Mouse (Mus musculus): ENCODE measurements around the gene Pou2f1. TPM values are rescaled to one million over a fixed set of nuclear protein-coding genes. Genes with fewer than 3 reads are reported as not detected.

Gene Pou2f1
- polyA plus RNA-seq, 1 experiment from 2014 or later = 10.2 TPM

GRCm38 (mm10) chr1:165857279-165857678 lies 145.2 kb downstream of the Pou2f1 start:
- Histone ChIP-seq H3K36me3 (ENCODE audit: control insufficient read depth, insufficient read depth, low read length) (no peaks in the 10 kb centered on the region), H3K9me3 (replicated peaks; ENCODE audit: control insufficient read depth, low read length) (no peaks in the 10 kb centered on the region), H3K4me2 (ENCODE audit: low read depth, low read length) (no peak overlapping the region), H3K27me3 (ENCODE audit: control insufficient read depth, insufficient read depth, low read length) (no peaks in the 10 kb centered on the region), H3K4me3 (replicated peaks; ENCODE audit: low read length) (no peak overlapping the region), H3K9ac (ENCODE audit: low read length) (no peak overlapping the region), H3K4me1 (ENCODE audit: control insufficient read depth, insufficient read depth, low read length) (no peaks in the 10 kb centered on the region), H3K27ac (ENCODE audit: low read length) (no peak overlapping the region)
- ATAC-seq (ENCODE audit: insufficient read depth, low FRiP score) = no peak
- 89% methylated on average over 11 of the region's 11 CpGs for WGBS

- Histone ChIP-seq H3K27me3 (ENCODE audit: control insufficient read depth, insufficient read depth, low read length) (no peaks in the 10 kb centered on the region), H3K9ac (ENCODE audit: low read length) (no peak overlapping the region), H3K4me2 (ENCODE audit: low read depth, low read length) (no peak overlapping the region), H3K9me3 (replicated peaks; ENCODE audit: control insufficient read depth, low read length) (no peaks in the 10 kb centered on the region), H3K27ac (ENCODE audit: low read length) (no peak overlapping the region), H3K36me3 (ENCODE audit: control insufficient read depth, insufficient read depth, low read length) (no peaks in the 10 kb centered on the region), H3K4me1 (ENCODE audit: control insufficient read depth, insufficient read depth, low read length) (no peaks in the 10 kb centered on the region), H3K4me3 (replicated peaks; ENCODE audit: low read length) (no peak overlapping the region)
- 68% methylated on average over 9 of the region's 9 CpGs for WGBS
- ATAC-seq (ENCODE audit: insufficient read depth, low FRiP score) = no peak
Measured at GRCm38 (mm10) chr1:165855759-165856545, 146.5 kb downstream of the Pou2f1 start.

- no peaks in the 10 kb centered on the region for H3K9me3 ChIP-seq (replicated peaks; ENCODE audit: control insufficient read depth, low read length)
- H3K36me3 ChIP-seq (ENCODE audit: control insufficient read depth, insufficient read depth, low read length) = no peaks in the 10 kb centered on the region
- peaks cover 8% of the 10 kb centered on the region; the same call in 1 of the 2 replicates for H3K4me1 ChIP-seq (ENCODE audit: control insufficient read depth, insufficient read depth, low read length)
- 58% methylated on average over 10 of the region's 10 CpGs for WGBS
- no peak for ATAC-seq (ENCODE audit: insufficient read depth, low FRiP score)
- no peak overlapping the region for H3K4me3 ChIP-seq (replicated peaks; ENCODE audit: low read length)
- no peak overlapping the region for H3K4me2 ChIP-seq (ENCODE audit: low read depth, low read length)
- no peak overlapping the region for H3K27ac ChIP-seq (ENCODE audit: low read length)
- H3K9ac ChIP-seq (ENCODE audit: low read length) = no peak overlapping the region
- H3K27me3 ChIP-seq (ENCODE audit: control insufficient read depth, insufficient read depth, low read length) = no peaks in the 10 kb centered on the region
Measured at GRCm38 (mm10) chr1:165853729-165854420, 148.6 kb downstream of the Pou2f1 start.

- Histone ChIP-seq H3K4me1 (ENCODE audit: control insufficient read depth, insufficient read depth, low read length) (peaks cover 8% of the 10 kb centered on the region; the same call in 1 of the 2 replicates), H3K27me3 (ENCODE audit: control insufficient read depth, insufficient read depth, low read length) (no peaks in the 10 kb centered on the region), H3K9ac (ENCODE audit: low read length) (no peak overlapping the region), H3K9me3 (replicated peaks; ENCODE audit: control insufficient read depth, low read length) (no peaks in the 10 kb centered on the region), H3K36me3 (ENCODE audit: control insufficient read depth, insufficient read depth, low read length) (no peaks in the 10 kb centered on the region), H3K4me2 (ENCODE audit: low read depth, low read length) (no peak overlapping the region), H3K27ac (ENCODE audit: low read length) (no peak overlapping the region), H3K4me3 (replicated peaks; ENCODE audit: low read length) (no peak overlapping the region)
- ATAC-seq (ENCODE audit: insufficient read depth, low FRiP score) = 0 out of 2 replicates have a peak, but pooled peaks have one; percentile 8
- WGBS = 46% methylated on average over 4 of the region's 4 CpGs
Measured at GRCm38 (mm10) chr1:165853131-165853721, 149.3 kb downstream of the Pou2f1 start.

GRCm38 (mm10) chr1:165852131-165852530 lies 150.3 kb downstream of the Pou2f1 start:
- Histone ChIP-seq H3K27me3 (ENCODE audit: control insufficient read depth, insufficient read depth, low read length) (no peaks in the 10 kb centered on the region), H3K9ac (ENCODE audit: low read length) (no peak overlapping the region), H3K27ac (ENCODE audit: low read length) (no peak overlapping the region), H3K4me2 (ENCODE audit: low read depth, low read length) (no peak overlapping the region), H3K9me3 (replicated peaks; ENCODE audit: control insufficient read depth, low read length) (no peaks in the 10 kb centered on the region), H3K4me1 (ENCODE audit: control insufficient read depth, insufficient read depth, low read length) (peaks cover 8% of the 10 kb centered on the region; the same call in 1 of the 2 replicates), H3K36me3 (ENCODE audit: control insufficient read depth, insufficient read depth, low read length) (no peaks in the 10 kb centered on the region), H3K4me3 (replicated peaks; ENCODE audit: low read length) (no peak overlapping the region)
- ATAC-seq (ENCODE audit: insufficient read depth, low FRiP score) = no peak
- WGBS = 47% methylated on average over 5 of the region's 5 CpGs

GRCm38 (mm10) chr1:165849458-165850445 lies 152.7 kb downstream of the Pou2f1 start:
- Histone ChIP-seq H3K9ac (ENCODE audit: low read length) (peak overlapping the region; percentile 12; the same call in 1 of the 2 replicates), H3K4me2 (ENCODE audit: low read depth, low read length) (no peak overlapping the region), H3K4me3 (replicated peaks; ENCODE audit: low read length) (no peak overlapping the region), H3K36me3 (ENCODE audit: control insufficient read depth, insufficient read depth, low read length) (no peaks in the 10 kb centered on the region), H3K27ac (ENCODE audit: low read length) (0 out of 2 replicates have a peak overlapping the region, but pooled peaks have one; percentile 22), H3K27me3 (ENCODE audit: control insufficient read depth, insufficient read depth, low read length) (0 out of 2 replicates have a peak, but pooled peaks cover 4% of the 10 kb centered on the region), H3K9me3 (replicated peaks; ENCODE audit: control insufficient read depth, low read length) (no peaks in the 10 kb centered on the region), H3K4me1 (ENCODE audit: control insufficient read depth, insufficient read depth, low read length) (peaks cover 8% of the 10 kb centered on the region; the same call in 1 of the 2 replicates)
- WGBS = 56% methylated on average over 17 of the region's 17 CpGs
- ATAC-seq (ENCODE audit: insufficient read depth, low FRiP score) = peak; percentile 56; the same call in 1 of the 2 replicates

GRCm38 (mm10) chr1:165848881-165849280 lies 153.6 kb downstream of the Pou2f1 start:
- 51% methylated on average over 4 of the region's 4 CpGs for WGBS

GRCm38 (mm10) chr1:165848417-165848816 lies 154.1 kb downstream of the Pou2f1 start:
- Histone ChIP-seq H3K9ac (ENCODE audit: low read length) (no peak overlapping the region), H3K27me3 (ENCODE audit: control insufficient read depth, insufficient read depth, low read length) (peaks cover 9% of the 10 kb centered on the region; the same call in 1 of the 2 replicates), H3K4me1 (ENCODE audit: control insufficient read depth, insufficient read depth, low read length) (peaks cover 8% of the 10 kb centered on the region; the same call in 1 of the 2 replicates), H3K4me3 (replicated peaks; ENCODE audit: low read length) (no peak overlapping the region), H3K36me3 (ENCODE audit: control insufficient read depth, insufficient read depth, low read length) (no peaks in the 10 kb centered on the region), H3K4me2 (ENCODE audit: low read depth, low read length) (no peak overlapping the region), H3K9me3 (replicated peaks; ENCODE audit: control insufficient read depth, low read length) (no peaks in the 10 kb centered on the region), H3K27ac (ENCODE audit: low read length) (no peak overlapping the region)
- 77% methylated on average over 8 of the region's 8 CpGs for WGBS
- no peak for ATAC-seq (ENCODE audit: insufficient read depth, low FRiP score)

More at GRCm38 (mm10) chr1:165848881-165849280, 153.6 kb downstream of the Pou2f1 start:
- Histone ChIP-seq H3K36me3 (ENCODE audit: control insufficient read depth, insufficient read depth, low read length) (no peaks in the 10 kb centered on the region), H3K4me1 (ENCODE audit: control insufficient read depth, insufficient read depth, low read length) (peaks cover 8% of the 10 kb centered on the region; the same call in 1 of the 2 replicates), H3K9me3 (replicated peaks; ENCODE audit: control insufficient read depth, low read length) (no peaks in the 10 kb centered on the region), H3K9ac (ENCODE audit: low read length) (no peak overlapping the region), H3K27ac (ENCODE audit: low read length) (0 out of 2 replicates have a peak overlapping the region, but pooled peaks have one; percentile 22), H3K4me3 (replicated peaks; ENCODE audit: low read length) (no peak overlapping the region), H3K27me3 (ENCODE audit: control insufficient read depth, insufficient read depth, low read length) (0 out of 2 replicates have a peak, but pooled peaks cover 4% of the 10 kb centered on the region), H3K4me2 (ENCODE audit: low read depth, low read length) (no peak overlapping the region)
- no peak for ATAC-seq (ENCODE audit: insufficient read depth, low FRiP score)

Data from stomach, embryonic 16.5 days (tissue).